Mouse (Mus musculus) telencephalon, adult 2 months (tissue): ENCODE measurements around the gene Spaca7.
"Not testable (repeated sequence)": the region's sequence is repeated elsewhere in the genome, so short reads cannot be mapped to it uniquely, and the experiment has no call there.

ENCODE experiments used
- DNase-seq: peaks from one replicate; pipeline ENCODE4 v3.0.0-alpha.2; 2011; ENCODE audit warnings: low read depth, low spot score

Spaca7 gene

DNA sequence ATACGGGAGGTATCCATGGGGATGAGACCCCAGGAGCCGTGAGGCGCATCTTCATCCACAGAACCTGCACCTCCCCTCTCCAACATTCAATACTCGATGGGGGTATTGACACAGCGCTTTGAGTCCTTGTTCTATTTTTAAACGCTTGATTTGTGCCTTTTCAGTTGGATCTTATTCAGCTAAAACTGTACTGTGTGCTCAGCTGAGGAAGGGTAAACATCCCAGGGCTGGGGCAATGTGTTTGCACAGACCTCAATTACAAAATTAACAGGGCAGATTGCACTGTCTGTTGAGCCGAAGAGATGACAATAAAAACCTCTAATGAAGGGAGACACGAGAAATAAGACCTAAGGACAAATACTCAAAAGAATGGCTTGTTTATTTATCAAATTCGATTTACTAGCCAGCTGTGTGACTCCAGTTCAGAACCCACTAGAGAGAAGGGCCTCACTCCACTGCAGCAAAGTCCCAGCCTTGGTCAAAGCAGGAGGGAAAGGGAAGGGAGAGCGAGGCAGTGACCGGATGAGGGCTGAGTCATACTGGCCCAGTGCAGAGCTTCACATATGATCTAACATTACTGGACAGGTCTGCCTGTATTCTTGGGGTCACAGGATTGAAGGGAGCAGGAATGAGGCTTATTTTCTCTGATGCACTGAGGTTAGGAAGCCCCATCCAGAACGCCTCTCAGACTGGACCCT lies 37.1 kb downstream of the Spaca7 start:
- DNase-seq = no peak

DNA sequence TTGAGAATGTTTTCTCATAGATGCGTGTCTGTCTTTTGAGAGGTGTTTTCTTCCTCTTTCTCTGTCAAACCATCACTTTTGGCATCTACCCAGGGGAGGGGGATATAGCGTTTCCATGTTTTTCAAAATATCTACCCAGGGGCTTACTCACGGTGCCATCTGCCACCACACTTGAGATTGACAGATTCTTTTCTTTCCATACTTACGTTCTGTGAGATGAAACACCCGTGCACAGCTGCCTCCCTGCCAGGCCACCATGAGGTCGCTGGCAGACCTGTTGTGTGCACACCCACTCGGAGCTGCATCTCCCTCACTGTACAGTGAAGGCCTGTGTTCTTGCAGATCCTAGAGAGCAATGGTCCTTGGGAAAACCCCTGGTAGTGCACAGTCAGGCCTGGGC lies 40.4 kb downstream of the Spaca7 start:
- DNase-seq = no peak

- DNase-seq = not testable (repeated sequence)
Observed at GRCm38 (mm10) chr8:12617369-12617768, 44.5 kb downstream of the Spaca7 start.

DNA sequence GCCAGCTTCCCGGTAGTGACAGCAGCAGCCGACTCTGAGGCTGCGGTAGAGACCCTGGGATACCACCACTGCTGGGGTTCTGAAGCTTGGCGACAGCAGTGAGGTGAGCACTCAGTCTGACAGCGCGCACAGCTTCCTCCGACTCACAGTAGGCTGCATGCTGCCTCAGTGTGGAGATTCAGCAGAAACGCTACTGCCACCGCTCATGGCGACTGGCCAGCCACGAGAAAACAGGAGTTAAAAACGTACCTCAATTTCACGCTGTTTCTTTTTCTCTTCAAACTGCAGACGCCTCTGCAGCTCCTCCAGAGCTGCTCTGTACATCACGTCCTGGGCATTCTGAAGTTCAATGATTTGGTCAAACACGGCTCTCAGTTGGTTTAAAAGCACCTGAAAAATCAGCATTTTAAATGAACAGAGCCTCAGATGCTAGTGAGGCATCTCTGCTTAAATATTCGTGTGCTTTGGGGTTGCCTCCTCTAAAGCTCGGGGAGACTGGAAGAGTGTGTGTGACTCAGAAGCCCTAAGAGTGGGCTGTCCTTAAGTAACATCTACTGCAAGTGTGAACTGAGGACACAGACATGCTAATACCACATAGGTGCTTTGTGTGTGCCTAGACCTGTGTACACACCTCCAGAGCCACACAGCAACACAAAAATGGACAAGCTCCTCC lies 48.9 kb downstream of the Spaca7 start:
- DNase-seq = peak; percentile 51

DNA sequence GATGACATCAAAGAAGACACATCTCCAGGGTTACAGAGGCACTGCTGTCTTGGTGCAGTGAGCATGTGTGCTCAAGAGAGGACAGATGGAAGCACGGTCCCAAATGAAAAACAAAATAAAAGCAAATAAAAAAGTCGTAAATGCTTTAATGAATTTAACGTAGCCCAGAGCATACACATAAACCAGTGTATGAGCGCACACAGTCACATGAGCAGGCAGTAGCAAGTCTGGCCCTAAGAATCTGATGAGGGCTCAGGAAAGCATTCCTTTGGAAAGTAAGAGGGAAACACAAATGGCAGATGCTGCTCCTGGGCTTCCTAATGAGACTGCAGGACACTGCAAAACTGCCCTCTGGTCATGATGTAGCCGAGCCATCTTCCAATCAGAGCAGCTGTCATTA lies 53.1 kb downstream of the Spaca7 start:
- DNase-seq = no peak

DNA sequence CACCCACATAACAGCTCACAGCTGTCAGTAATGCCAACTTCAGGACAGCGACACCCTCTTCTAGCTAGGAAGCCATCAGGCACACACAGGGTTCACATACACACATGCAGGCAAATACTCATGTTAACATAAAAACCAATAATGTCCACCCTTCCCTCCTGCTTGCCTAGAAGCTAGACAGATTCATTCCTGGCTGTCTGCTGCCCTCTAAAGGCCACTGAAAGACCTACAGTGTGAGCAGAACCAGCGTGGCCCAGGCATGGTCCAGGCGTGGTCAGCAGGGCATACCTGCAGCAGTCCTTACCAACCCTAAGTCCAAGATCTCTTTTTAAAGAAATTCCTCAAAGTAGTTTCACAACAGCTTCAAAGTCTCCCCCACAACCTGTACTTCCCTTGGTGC lies 56.2 kb downstream of the Spaca7 start:
- no peak for DNase-seq

- peak; percentile 29 for DNase-seq
Observed at GRCm38 (mm10) chr8:12635366-12635765, 62.5 kb downstream of the Spaca7 start.

- no peak for DNase-seq
Observed at GRCm38 (mm10) chr8:12638446-12638845, 65.6 kb downstream of the Spaca7 start.

DNA sequence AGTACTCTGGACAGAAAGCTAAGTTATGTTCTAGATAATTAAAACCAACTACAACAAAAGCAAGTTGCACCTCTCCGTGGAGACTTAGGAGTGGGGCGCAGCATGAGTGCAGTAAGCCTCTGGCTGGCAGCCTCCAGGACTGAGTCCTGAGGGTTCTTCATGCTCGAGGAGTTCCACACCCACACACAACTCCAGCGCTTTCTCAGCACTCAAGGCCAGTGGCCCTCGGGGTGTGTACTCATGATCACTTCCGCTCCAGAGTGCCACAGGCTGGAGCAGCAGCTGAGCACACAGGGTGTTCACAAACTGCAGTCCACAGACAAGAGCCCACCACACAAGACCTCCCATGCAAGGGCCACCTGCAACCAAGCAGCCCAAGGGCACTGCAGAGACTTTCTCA lies 68.7 kb downstream of the Spaca7 start:
- DNase-seq = no peak

GRCm38 (mm10) chr8:12644341-12644740 lies 71.5 kb downstream of the Spaca7 start:
- no peak for DNase-seq

DNA sequence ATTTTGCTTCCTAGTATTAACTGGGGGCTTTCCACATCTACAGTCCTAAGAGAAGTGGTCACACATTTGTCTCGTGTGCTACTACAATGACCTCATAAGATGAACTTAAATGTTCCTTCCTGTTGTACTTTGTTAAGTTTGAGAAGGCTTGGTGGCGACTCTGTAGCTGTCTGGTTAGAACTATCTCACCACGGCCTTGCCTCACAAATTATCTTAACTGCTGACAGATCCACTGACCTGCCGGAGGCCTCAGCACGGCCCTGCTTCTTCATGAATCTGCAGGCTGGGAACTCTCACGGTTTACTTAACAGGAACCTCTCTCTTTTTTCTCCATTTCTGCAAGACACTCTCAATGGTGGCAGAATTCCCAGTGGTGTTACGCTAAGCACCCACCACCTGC lies 72.1 kb downstream of the Spaca7 start:
- DNase-seq = no peak

DNA sequence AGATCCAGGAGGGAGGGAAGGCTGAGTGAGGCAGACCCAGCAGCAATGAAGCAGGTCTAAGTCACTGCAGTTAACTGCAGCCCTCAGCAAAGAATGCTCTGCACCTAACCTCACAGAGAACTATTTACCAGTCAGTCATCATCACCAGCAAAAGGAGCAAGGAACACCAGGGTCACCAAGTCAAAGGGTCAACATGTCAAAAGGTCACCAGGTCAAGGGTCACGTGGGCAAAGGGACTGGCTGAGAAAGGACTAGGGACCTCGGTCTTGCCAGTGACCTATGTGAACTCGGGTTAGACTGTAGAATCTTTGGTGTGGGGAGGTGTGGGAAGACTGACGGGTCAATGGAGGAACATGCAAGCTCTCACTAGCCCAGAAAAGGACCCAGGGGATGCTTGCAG lies 73.7 kb downstream of the Spaca7 start:
- no peak for DNase-seq

- DNase-seq = no peak
Observed at GRCm38 (mm10) chr8:12648951-12649350, 76.1 kb downstream of the Spaca7 start.
